Mouse (Mus musculus): Measurements from ENCODE around the gene Gon4l.
A peak's percentile ranks its signal among the peaks of the same experiment; 100 is the strongest.
"Not testable (repeated sequence)": the region's sequence is repeated elsewhere in the genome, so short reads cannot be mapped to it uniquely, and the experiment has no call there.

Gene Gon4l

GRCm38 (mm10) chr3:88834951-88835491, at the start of gene Gon4l:
Gene Gon4l (plus strand): TSS chr3:88835231.
- peak; percentile 5 for DNase-seq (ENCODE audit: low read depth, low spot score)

GRCm38 (mm10) chr3:88786323-88786722, 48.7 kb upstream of the Gon4l start:
- DNase-seq (ENCODE audit: low read depth, low spot score), result not testable (repeated sequence)

- DNase-seq (ENCODE audit: low read depth, low spot score), result not testable (repeated sequence)
These were observed 48.2 kb upstream of the Gon4l start for GRCm38 (mm10) chr3:88786805-88787204.

- DNase-seq (ENCODE audit: low read depth, low spot score), result not testable (repeated sequence)
These were observed 47.0 kb upstream of the Gon4l start for GRCm38 (mm10) chr3:88788033-88788432.

GRCm38 (mm10) chr3:88797507-88797906, 37.5 kb upstream of the Gon4l start:
- DNase-seq (ENCODE audit: low read depth, low spot score), result not testable (repeated sequence)

- DNase-seq (ENCODE audit: low read depth, low spot score), result no peak
These were observed 31.0 kb upstream of the Gon4l start for GRCm38 (mm10) chr3:88803910-88804540.

GRCm38 (mm10) chr3:88825710-88826109, 9.3 kb upstream of the Gon4l start:
- no peak for DNase-seq (ENCODE audit: low read depth, low spot score)

- DNase-seq (ENCODE audit: low read depth, low spot score), result no peak
These were observed 7.8 kb upstream of the Gon4l start for GRCm38 (mm10) chr3:88827231-88827630.

- DNase-seq (ENCODE audit: low read depth, low spot score), result peak; percentile 27
These were observed 3.6 kb upstream of the Gon4l start for GRCm38 (mm10) chr3:88831177-88832121.

GRCm38 (mm10) chr3:88832388-88832787, 2.6 kb upstream of the Gon4l start:
- peak; percentile 38 for DNase-seq (ENCODE audit: low read depth, low spot score)

GRCm38 (mm10) chr3:88849172-88849571, 14.1 kb downstream of the Gon4l start:
- no peak for DNase-seq (ENCODE audit: low read depth, low spot score)

- DNase-seq (ENCODE audit: low read depth, low spot score), result no peak
These were observed 20.8 kb downstream of the Gon4l start for GRCm38 (mm10) chr3:88855837-88856236.

- no peak for DNase-seq (ENCODE audit: low read depth, low spot score)
These were observed 27.1 kb downstream of the Gon4l start for GRCm38 (mm10) chr3:88862129-88862528.

GRCm38 (mm10) chr3:88866735-88867134, 31.7 kb downstream of the Gon4l start:
- not testable (repeated sequence) for DNase-seq (ENCODE audit: low read depth, low spot score)

- not testable (repeated sequence) for DNase-seq (ENCODE audit: low read depth, low spot score)
These were observed 32.1 kb downstream of the Gon4l start for GRCm38 (mm10) chr3:88867177-88867576.

GRCm38 (mm10) chr3:88868449-88868848, 33.4 kb downstream of the Gon4l start:
- not testable (repeated sequence) for DNase-seq (ENCODE audit: low read depth, low spot score)

- DNase-seq (ENCODE audit: low read depth, low spot score), result not testable (repeated sequence)
These were observed 47.5 kb downstream of the Gon4l start for GRCm38 (mm10) chr3:88882536-88882935.

GRCm38 (mm10) chr3:88893011-88893410, 58.0 kb downstream of the Gon4l start:
- not testable (repeated sequence) for DNase-seq (ENCODE audit: low read depth, low spot score)

GRCm38 (mm10) chr3:88904803-88905202, 69.8 kb downstream of the Gon4l start:
- DNase-seq (ENCODE audit: low read depth, low spot score), result no peak

- no peak for DNase-seq (ENCODE audit: low read depth, low spot score)
These were observed 70.2 kb downstream of the Gon4l start for GRCm38 (mm10) chr3:88905209-88905608.

- no peak for DNase-seq (ENCODE audit: low read depth, low spot score)
These were observed 70.7 kb downstream of the Gon4l start for GRCm38 (mm10) chr3:88905741-88906140.
